Mouse (Mus musculus): ENCODE measurements around the gene Rnf220. TPM values are rescaled to one million over a fixed set of nuclear protein-coding genes. Genes with fewer than 3 reads are reported as not detected.
A peak's percentile ranks its signal among the peaks of the same experiment; 100 is the strongest.

Gene Rnf220
- polyA plus RNA-seq, 1 experiment from 2014 or later: 109 TPM

DNA sequence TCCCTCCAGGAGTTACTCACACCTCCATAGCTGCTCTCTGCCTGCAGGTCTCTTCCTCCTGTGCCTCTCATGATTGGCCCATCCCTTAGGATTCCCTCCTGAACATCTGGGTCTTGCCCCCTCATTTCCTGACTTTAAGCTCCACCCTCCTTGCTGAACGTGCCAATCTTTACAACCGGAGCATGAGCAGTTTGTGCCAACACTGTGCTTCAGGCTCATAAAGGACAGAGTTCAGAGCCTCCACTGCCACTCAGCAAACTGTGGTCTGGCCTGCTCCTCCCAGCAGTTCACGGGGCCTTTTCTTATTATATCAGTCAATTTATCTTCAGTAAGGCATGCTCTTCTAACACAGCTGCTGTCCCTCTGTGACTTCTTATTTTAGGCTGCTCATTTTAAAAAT is 93.4 kb downstream of the Rnf220 start:
- H3K27me3 ChIP-seq (replicated peaks; ENCODE audit: control insufficient read depth, insufficient read depth, low read length): peaks cover 34% of the 10 kb centered on the region
- no peak overlapping the region for H3K27ac ChIP-seq (ENCODE audit: low read depth, low read length)
- no peak overlapping the region for H3K9ac ChIP-seq (ENCODE audit: low read depth, low read length)
- H3K36me3 ChIP-seq (ENCODE audit: control insufficient read depth, insufficient read depth, low read length): no peaks in the 10 kb centered on the region
- 67% methylated on average over 3 of the region's 3 CpGs for WGBS
- H3K4me1 ChIP-seq (ENCODE audit: control insufficient read depth, insufficient read depth, low read depth, low read length): peaks cover 8% of the 10 kb centered on the region; the same call in 1 of the 2 replicates
- H3K4me2 ChIP-seq (ENCODE audit: low read length): no peak overlapping the region
- no peak for ATAC-seq
- no peak overlapping the region for H3K4me3 ChIP-seq (ENCODE audit: low read length)
- no peaks in the 10 kb centered on the region for H3K9me3 ChIP-seq (ENCODE audit: control insufficient read depth, low read length)

GRCm38 (mm10) chr4:117397128-117397527 is 99.7 kb downstream of the Rnf220 start:
- H3K9me3 ChIP-seq (ENCODE audit: control insufficient read depth, low read length): no peaks in the 10 kb centered on the region
- H3K4me2 ChIP-seq (ENCODE audit: low read length): no peak overlapping the region
- peaks cover 27% of the 10 kb centered on the region for H3K27me3 ChIP-seq (replicated peaks; ENCODE audit: control insufficient read depth, insufficient read depth, low read length)
- 74% methylated on average over 11 of the region's 11 CpGs for WGBS
- H3K9ac ChIP-seq (ENCODE audit: low read depth, low read length): no peak overlapping the region
- H3K4me1 ChIP-seq (ENCODE audit: control insufficient read depth, insufficient read depth, low read depth, low read length): peaks cover 2% of the 10 kb centered on the region
- no peaks in the 10 kb centered on the region for H3K36me3 ChIP-seq (ENCODE audit: control insufficient read depth, insufficient read depth, low read length)
- H3K27ac ChIP-seq (ENCODE audit: low read depth, low read length): no peak overlapping the region
- no peak for ATAC-seq
- H3K4me3 ChIP-seq (ENCODE audit: low read length): no peak overlapping the region

DNA sequence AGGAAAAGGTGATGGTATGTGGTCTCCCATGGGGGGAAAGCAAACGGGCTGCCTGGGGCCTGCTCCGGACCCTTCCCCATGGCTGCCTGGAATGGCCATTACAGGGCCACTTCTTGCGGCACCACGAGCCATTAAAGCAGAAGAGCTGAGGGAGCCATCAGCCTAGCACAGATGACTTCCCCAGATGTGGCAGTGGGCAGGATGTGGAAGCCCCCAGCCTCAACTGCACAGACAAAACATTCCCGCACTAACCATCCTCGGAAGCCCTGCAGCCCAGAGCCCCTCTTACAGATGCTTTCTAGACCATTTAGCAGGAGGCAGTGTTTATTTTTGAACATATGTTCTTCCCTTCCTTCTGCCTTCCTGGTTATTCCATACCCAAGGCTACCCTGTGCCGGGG is 103.8 kb downstream of the Rnf220 start:
- H3K27ac ChIP-seq (ENCODE audit: low read depth, low read length): no peak overlapping the region
- H3K9me3 ChIP-seq (ENCODE audit: control insufficient read depth, low read length): no peaks in the 10 kb centered on the region
- peaks cover 32% of the 10 kb centered on the region for H3K27me3 ChIP-seq (replicated peaks; ENCODE audit: control insufficient read depth, insufficient read depth, low read length)
- ATAC-seq: no peak
- H3K4me3 ChIP-seq (ENCODE audit: low read length): no peak overlapping the region
- H3K36me3 ChIP-seq (ENCODE audit: control insufficient read depth, insufficient read depth, low read length): no peaks in the 10 kb centered on the region
- H3K4me2 ChIP-seq (ENCODE audit: low read length): no peak overlapping the region
- H3K4me1 ChIP-seq (ENCODE audit: control insufficient read depth, insufficient read depth, low read depth, low read length): peaks cover 15% of the 10 kb centered on the region
- H3K9ac ChIP-seq (ENCODE audit: low read depth, low read length): no peak overlapping the region
- 48% methylated on average over 7 of the region's 7 CpGs for WGBS

DNA sequence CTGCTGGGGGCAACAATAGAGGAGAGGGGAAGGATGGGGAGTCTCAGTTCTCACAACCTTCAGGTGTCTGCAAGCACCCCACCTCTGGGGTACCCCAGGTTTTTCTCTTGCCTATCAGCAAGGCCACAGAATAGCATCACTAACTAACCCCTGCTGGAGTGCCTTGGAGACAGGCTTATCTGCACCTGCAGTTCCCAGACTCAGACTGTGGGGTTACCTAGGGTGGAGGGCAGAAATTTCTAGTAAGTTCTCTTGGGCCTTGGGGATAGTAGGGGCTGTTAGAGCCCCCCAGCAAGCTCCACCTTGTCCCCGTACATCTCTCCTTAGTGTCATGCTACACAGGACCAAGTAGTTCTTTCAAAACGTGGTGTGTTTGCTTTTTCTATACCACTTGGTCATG is 104.5 kb downstream of the Rnf220 start:
- Histone ChIP-seq H3K36me3 (ENCODE audit: control insufficient read depth, insufficient read depth, low read length) (no peaks in the 10 kb centered on the region), H3K27ac (ENCODE audit: low read depth, low read length) (no peak overlapping the region; the same call in 1 of the 2 replicates), H3K4me3 (ENCODE audit: low read length) (no peak overlapping the region), H3K4me2 (ENCODE audit: low read length) (no peak overlapping the region), H3K4me1 (ENCODE audit: control insufficient read depth, insufficient read depth, low read depth, low read length) (peaks cover 15% of the 10 kb centered on the region), H3K9ac (ENCODE audit: low read depth, low read length) (no peak overlapping the region), H3K9me3 (ENCODE audit: control insufficient read depth, low read length) (no peaks in the 10 kb centered on the region), H3K27me3 (replicated peaks; ENCODE audit: control insufficient read depth, insufficient read depth, low read length) (peaks cover 31% of the 10 kb centered on the region)
- WGBS: 44% methylated on average over 2 of the region's 2 CpGs
- ATAC-seq: no peak

- H3K27me3 ChIP-seq (replicated peaks; ENCODE audit: control insufficient read depth, insufficient read depth, low read length): peaks cover 33% of the 10 kb centered on the region
- H3K9ac ChIP-seq (ENCODE audit: low read depth, low read length): no peak overlapping the region
- H3K27ac ChIP-seq (ENCODE audit: low read depth, low read length): no peak overlapping the region; the same call in 1 of the 2 replicates
- no peak overlapping the region for H3K4me3 ChIP-seq (ENCODE audit: low read length)
- H3K9me3 ChIP-seq (ENCODE audit: control insufficient read depth, low read length): no peaks in the 10 kb centered on the region
- WGBS: 3% methylated on average over 9 of the region's 9 CpGs
- peak overlapping the region; percentile 18; the same call in 1 of the 2 replicates for H3K4me2 ChIP-seq (ENCODE audit: low read length)
- no peaks in the 10 kb centered on the region for H3K36me3 ChIP-seq (ENCODE audit: control insufficient read depth, insufficient read depth, low read length)
- ATAC-seq: peak; percentile 56; the same call in 1 of the 2 replicates
- peaks cover 15% of the 10 kb centered on the region for H3K4me1 ChIP-seq (ENCODE audit: control insufficient read depth, insufficient read depth, low read depth, low read length)
These were observed 104.9 kb downstream of the Rnf220 start for GRCm38 (mm10) chr4:117391966-117392365.

GRCm38 (mm10) chr4:117390850-117391795 is 105.7 kb downstream of the Rnf220 start:
- Histone ChIP-seq H3K4me3 (ENCODE audit: low read length) (no peak overlapping the region), H3K27ac (ENCODE audit: low read depth, low read length) (0 out of 2 replicates have a peak overlapping the region, but pooled peaks have one; percentile 29), H3K9me3 (ENCODE audit: control insufficient read depth, low read length) (no peaks in the 10 kb centered on the region), H3K4me1 (ENCODE audit: control insufficient read depth, insufficient read depth, low read depth, low read length) (peaks cover 15% of the 10 kb centered on the region), H3K36me3 (ENCODE audit: control insufficient read depth, insufficient read depth, low read length) (no peaks in the 10 kb centered on the region), H3K9ac (ENCODE audit: low read depth, low read length) (no peak overlapping the region), H3K4me2 (ENCODE audit: low read length) (peak overlapping the region; percentile 33), H3K27me3 (replicated peaks; ENCODE audit: control insufficient read depth, insufficient read depth, low read length) (peaks cover 34% of the 10 kb centered on the region)
- WGBS: 28% methylated on average over 22 of the region's 22 CpGs
- no peak for ATAC-seq

GRCm38 (mm10) chr4:117389264-117390054 is 107.4 kb downstream of the Rnf220 start:
- Histone ChIP-seq H3K9me3 (ENCODE audit: control insufficient read depth, low read length) (no peaks in the 10 kb centered on the region), H3K27ac (ENCODE audit: low read depth, low read length) (no peak overlapping the region), H3K27me3 (replicated peaks; ENCODE audit: control insufficient read depth, insufficient read depth, low read length) (peaks cover 46% of the 10 kb centered on the region), H3K4me1 (ENCODE audit: control insufficient read depth, insufficient read depth, low read depth, low read length) (peaks cover 15% of the 10 kb centered on the region), H3K9ac (ENCODE audit: low read depth, low read length) (no peak overlapping the region), H3K4me2 (ENCODE audit: low read length) (no peak overlapping the region), H3K4me3 (ENCODE audit: low read length) (no peak overlapping the region), H3K36me3 (ENCODE audit: control insufficient read depth, insufficient read depth, low read length) (no peaks in the 10 kb centered on the region)
- ATAC-seq: no peak
- 90% methylated on average over 14 of the region's 14 CpGs for WGBS

DNA sequence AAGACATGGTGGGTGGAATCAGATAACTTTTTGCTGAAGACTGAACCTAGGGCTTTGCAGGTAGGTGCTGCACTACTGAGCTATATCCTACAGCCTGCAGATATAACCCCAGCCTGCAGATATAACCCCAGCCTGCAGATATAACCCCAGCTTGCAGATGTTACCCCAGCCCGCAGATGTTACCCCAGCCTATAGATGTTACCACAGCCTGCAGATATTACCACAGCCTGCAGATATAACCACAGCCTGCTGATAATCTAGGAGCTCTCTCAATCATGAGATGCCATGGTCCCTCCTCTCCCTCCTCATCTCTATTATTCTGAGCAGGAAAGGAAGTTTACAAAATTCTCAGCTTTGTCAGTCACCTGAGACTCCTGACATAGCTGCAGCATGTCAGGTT is 111.6 kb downstream of the Rnf220 start:
- no peaks in the 10 kb centered on the region for H3K36me3 ChIP-seq (ENCODE audit: control insufficient read depth, insufficient read depth, low read length)
- ATAC-seq: no peak
- no peak overlapping the region for H3K9ac ChIP-seq (ENCODE audit: low read depth, low read length)
- no peaks in the 10 kb centered on the region for H3K9me3 ChIP-seq (ENCODE audit: control insufficient read depth, low read length)
- H3K27me3 ChIP-seq (replicated peaks; ENCODE audit: control insufficient read depth, insufficient read depth, low read length): peaks cover 42% of the 10 kb centered on the region
- H3K4me2 ChIP-seq (ENCODE audit: low read length): no peak overlapping the region
- H3K4me3 ChIP-seq (ENCODE audit: low read length): no peak overlapping the region
- H3K27ac ChIP-seq (ENCODE audit: low read depth, low read length): no peak overlapping the region
- H3K4me1 ChIP-seq (ENCODE audit: control insufficient read depth, insufficient read depth, low read depth, low read length): peaks cover 2% of the 10 kb centered on the region
- WGBS: 100% methylated on average over 1 of the region's 1 CpGs

GRCm38 (mm10) chr4:117381846-117382245 is 115.0 kb downstream of the Rnf220 start:
- H3K36me3 ChIP-seq (ENCODE audit: control insufficient read depth, insufficient read depth, low read length): no peaks in the 10 kb centered on the region
- H3K27me3 ChIP-seq (replicated peaks; ENCODE audit: control insufficient read depth, insufficient read depth, low read length): peaks cover 35% of the 10 kb centered on the region
- no peak overlapping the region for H3K9ac ChIP-seq (ENCODE audit: low read depth, low read length)
- H3K9me3 ChIP-seq (ENCODE audit: control insufficient read depth, low read length): peaks cover 2% of the 10 kb centered on the region; the same call in 1 of the 2 replicates
- no peak overlapping the region for H3K4me2 ChIP-seq (ENCODE audit: low read length)
- no peak overlapping the region for H3K4me3 ChIP-seq (ENCODE audit: low read length)
- peaks cover 7% of the 10 kb centered on the region for H3K4me1 ChIP-seq (ENCODE audit: control insufficient read depth, insufficient read depth, low read depth, low read length)
- WGBS: 80% methylated on average over 8 of the region's 8 CpGs
- H3K27ac ChIP-seq (ENCODE audit: low read depth, low read length): no peak overlapping the region
- ATAC-seq: no peak

Data from hindbrain, embryonic 16.5 days (tissue).